Mouse (Mus musculus) kidney, postnatal 0 days (tissue): Measurements from ENCODE around the gene Grik4. TPM values are rescaled to one million over a fixed set of nuclear protein-coding genes. Genes with fewer than 3 reads are reported as not detected.

Experiments
- ATAC-seq: fragments of 200-750 bp; cut with Nextera tagmentation; replicated peaks from 2 replicates; pipeline ENCODE4 v1.8.0; 2017; ENCODE audit warnings: low read depth, moderate number of reproducible peaks, moderate TSS enrichment, moderate library complexity; ENCODE audit not compliant: low FRiP score
- DNase-seq: peaks from one replicate; pipeline ENCODE4 v3.0.0-alpha.2; 2016; ENCODE audit warnings: low spot score
- H3K27ac ChIP-seq: fragments of 300-500 bp; sonication (generic); 2 replicates; pipeline ENCODE4 v1.5.1; 2014; ENCODE audit warnings: mild to moderate bottlenecking
- H3K27me3 ChIP-seq: fragments of 300-500 bp; sonication (generic); 2 replicates; pipeline ENCODE4 v1.6.1; 2014; ENCODE audit warnings: low read length, mixed read lengths; ENCODE audit not compliant: insufficient read depth
- H3K36me3 ChIP-seq: fragments of 300-500 bp; sonication (generic); 2 replicates; pipeline ENCODE4 v1.6.1; 2014; ENCODE audit warnings: low read length, mixed read lengths; ENCODE audit not compliant: insufficient read depth
- H3K4me1 ChIP-seq: fragments of 300-500 bp; sonication (generic); replicated peaks from 2 replicates; pipeline ENCODE4 v1.6.1; 2014; ENCODE audit warnings: antibody characterized with exemption, low read length, mixed read lengths; ENCODE audit not compliant: insufficient read depth
- H3K4me2 ChIP-seq: fragments of 300-500 bp; sonication (generic); 2 replicates; pipeline ENCODE4 v1.6.1; 2014; ENCODE audit warnings: mild to moderate bottlenecking, low read length, moderate library complexity, mixed read lengths
- H3K4me3 ChIP-seq: fragments of 300-500 bp; sonication (generic); replicated peaks from 2 replicates; pipeline ENCODE4 v1.5.1; 2014; ENCODE audit warnings: low read depth, low read length
- H3K9ac ChIP-seq: fragments of 300-500 bp; sonication (generic); 2 replicates; pipeline ENCODE4 v1.6.1; 2014; ENCODE audit warnings: low read depth, low read length
- H3K9me3 ChIP-seq: fragments of 300-500 bp; sonication (generic); replicated peaks from 2 replicates; pipeline ENCODE4 v1.6.1; 2016; ENCODE audit warnings: low read length, inconsistent platforms, mixed read lengths
- CTCF ChIP-seq: IDR thresholded peaks from 2 replicates; pipeline ENCODE4 v1.5.1; 2016; ENCODE audit warnings: antibody characterized with exemption, low read depth, mild to moderate bottlenecking, moderate library complexity
- WGBS: fragments of 180-500 bp; shearing (Covaris S2); extraction: QIAGEN DNeasy Blood & Tissue Kit; methylation state at CpG from one replicate; pipeline ENCODE4 v1.1.7; 2014; 5-methylcytosine and 5-hydroxymethylcytosine counted together
- polyA plus RNA-seq: library from polyadenylated mRNA; unstranded; fragments of >200 nt; fragmentation: Nextera tagmentation; extraction: Ambion mirVana; gene quantifications from 2 replicates; pipeline ENCODE4 v1.2.1, GENCODE M21; 2015

Grik4 gene
- polyA plus RNA-seq, 1 experiment from 2014 or later = 2.0 TPM

GRCm38 (mm10) chr9:42496296-42496695 is 448.0 kb downstream of the Grik4 start:
- TF ChIP-seq CTCF = no peak

GRCm38 (mm10) chr9:42491780-42492179 is 452.5 kb downstream of the Grik4 start:
- H3K9me3 ChIP-seq = no peaks in the 10 kb centered on the region
- WGBS = 80% methylated on average over 9 of the region's 9 CpGs
- DNase-seq (no peak), ATAC-seq (no peak)
- H3K4me3 ChIP-seq = no peak overlapping the region
- no peaks in the 10 kb centered on the region for H3K4me1 ChIP-seq
- no peak overlapping the region for H3K9ac ChIP-seq
- no peak for TF ChIP-seq CTCF
- no peaks in the 10 kb centered on the region for H3K36me3 ChIP-seq
- no peak overlapping the region for H3K4me2 ChIP-seq
- H3K27ac ChIP-seq = no peak overlapping the region
- no peaks in the 10 kb centered on the region for H3K27me3 ChIP-seq

More at GRCm38 (mm10) chr9:42496296-42496695, 448.0 kb downstream of the Grik4 start:
- Histone ChIP-seq H3K4me2 (no peak overlapping the region), H3K27me3 (no peaks in the 10 kb centered on the region), H3K9me3 (no peaks in the 10 kb centered on the region), H3K36me3 (no peaks in the 10 kb centered on the region), H3K4me3 (no peak overlapping the region), H3K27ac (no peak overlapping the region), H3K9ac (no peak overlapping the region), H3K4me1 (no peaks in the 10 kb centered on the region)
- ATAC-seq (no peak), DNase-seq (no peak)
- 75% methylated on average over 2 of the region's 2 CpGs for WGBS

- no peak for ATAC-seq
Observed at GRCm38 (mm10) chr9:42490589-42491382, 453.5 kb downstream of the Grik4 start.

GRCm38 (mm10) chr9:42488071-42488470 is 456.2 kb downstream of the Grik4 start:
- no peaks in the 10 kb centered on the region for H3K4me1 ChIP-seq
- ATAC-seq (no peak), DNase-seq (no peak)
- H3K9me3 ChIP-seq = no peaks in the 10 kb centered on the region
- no peak overlapping the region for H3K9ac ChIP-seq
- H3K4me3 ChIP-seq = no peak overlapping the region
- no peak overlapping the region for H3K27ac ChIP-seq
- WGBS = 86% methylated on average over 1 of the region's 1 CpGs
- no peak for TF ChIP-seq CTCF
- no peaks in the 10 kb centered on the region for H3K27me3 ChIP-seq
- H3K36me3 ChIP-seq = no peaks in the 10 kb centered on the region
- no peak overlapping the region for H3K4me2 ChIP-seq

More at GRCm38 (mm10) chr9:42490589-42491382, 453.5 kb downstream of the Grik4 start:
- Histone ChIP-seq H3K9ac (no peak overlapping the region), H3K36me3 (no peaks in the 10 kb centered on the region), H3K4me2 (no peak overlapping the region), H3K4me3 (no peak overlapping the region), H3K9me3 (no peaks in the 10 kb centered on the region), H3K27ac (no peak overlapping the region), H3K4me1 (no peaks in the 10 kb centered on the region), H3K27me3 (no peaks in the 10 kb centered on the region)
- WGBS = 64% methylated on average over 16 of the region's 16 CpGs
- TF ChIP-seq CTCF = no peak
- no peak for DNase-seq

GRCm38 (mm10) chr9:42486913-42487312 is 457.4 kb downstream of the Grik4 start:
- Histone ChIP-seq H3K27me3 (no peaks in the 10 kb centered on the region), H3K9me3 (no peaks in the 10 kb centered on the region), H3K4me2 (no peak overlapping the region), H3K9ac (no peak overlapping the region), H3K4me3 (no peak overlapping the region), H3K4me1 (no peaks in the 10 kb centered on the region), H3K27ac (no peak overlapping the region), H3K36me3 (no peaks in the 10 kb centered on the region)
- WGBS = 56% methylated on average over 4 of the region's 4 CpGs
- no peak for DNase-seq
- no peak for ATAC-seq
- TF ChIP-seq CTCF = no peak

- Histone ChIP-seq H3K4me1 (no peaks in the 10 kb centered on the region), H3K4me3 (no peak overlapping the region), H3K27me3 (no peaks in the 10 kb centered on the region), H3K4me2 (no peak overlapping the region), H3K36me3 (no peaks in the 10 kb centered on the region), H3K27ac (no peak overlapping the region), H3K9ac (no peak overlapping the region), H3K9me3 (no peaks in the 10 kb centered on the region)
- 87% methylated on average over 1 of the region's 1 CpGs for WGBS
- no peak for TF ChIP-seq CTCF
- no peak for DNase-seq
- no peak for ATAC-seq
Observed at GRCm38 (mm10) chr9:42484667-42485066, 459.6 kb downstream of the Grik4 start.

GRCm38 (mm10) chr9:42482944-42483343 is 461.3 kb downstream of the Grik4 start:
- no peaks in the 10 kb centered on the region for H3K27me3 ChIP-seq
- H3K27ac ChIP-seq = no peak overlapping the region
- no peak overlapping the region for H3K4me2 ChIP-seq
- no peaks in the 10 kb centered on the region for H3K9me3 ChIP-seq
- TF ChIP-seq CTCF = no peak
- WGBS = 75% methylated on average over 1 of the region's 1 CpGs
- no peak overlapping the region for H3K4me3 ChIP-seq
- no peak for DNase-seq
- no peak overlapping the region for H3K9ac ChIP-seq
- no peak for ATAC-seq
- H3K4me1 ChIP-seq = no peaks in the 10 kb centered on the region
- H3K36me3 ChIP-seq = no peaks in the 10 kb centered on the region
